Mouse (Mus musculus): ENCODE measurements around the gene Olfr1061.
"Not testable (repeated sequence)": the region's sequence is repeated elsewhere in the genome, so short reads cannot be mapped to it uniquely, and the experiment has no call there.

Gene Olfr1061

DNA sequence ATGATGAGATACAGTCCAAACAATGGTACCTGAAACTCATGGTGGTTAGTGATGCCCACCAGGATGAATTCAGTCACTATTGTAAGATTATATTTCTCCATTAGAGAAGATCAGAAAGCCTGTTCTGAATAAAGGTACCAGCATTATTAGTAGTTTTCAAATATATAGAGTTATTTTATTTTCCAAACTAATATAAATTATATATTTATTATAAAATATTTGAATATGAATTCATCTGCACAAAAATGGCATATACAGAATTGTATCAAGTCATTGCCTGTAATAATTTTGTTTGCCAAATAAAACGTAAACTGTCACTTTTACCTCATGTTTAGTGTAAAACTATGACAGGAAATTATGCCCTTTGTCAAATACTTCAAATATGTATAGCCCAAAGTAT, at the start of gene Olfr1061:
TSS of gene Olfr1061 (minus strand) at position 101 of the 400 bp plus-strand sequence.
- no peak for DNase-seq

DNA sequence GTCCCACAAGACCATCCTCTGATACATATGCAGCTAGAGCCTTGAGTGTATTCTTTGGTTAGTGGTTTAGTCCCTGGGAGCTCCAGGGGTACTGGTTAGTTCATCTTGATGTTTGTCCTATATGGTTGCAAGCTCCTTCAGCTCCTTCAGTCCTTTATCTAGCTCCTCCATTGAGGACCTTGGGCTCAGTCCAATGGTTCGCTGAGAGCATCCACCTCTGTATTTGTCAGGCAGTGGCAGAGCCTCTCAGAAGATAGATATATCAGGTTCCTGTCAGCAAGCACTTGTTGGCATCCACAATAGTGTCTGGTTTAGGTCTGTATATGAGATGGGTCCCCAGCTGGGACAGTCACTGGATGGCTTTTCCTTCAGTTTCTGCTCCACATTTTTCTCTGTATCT, 46.6 kb upstream of the Olfr1061 start:
- no peak for DNase-seq

DNA sequence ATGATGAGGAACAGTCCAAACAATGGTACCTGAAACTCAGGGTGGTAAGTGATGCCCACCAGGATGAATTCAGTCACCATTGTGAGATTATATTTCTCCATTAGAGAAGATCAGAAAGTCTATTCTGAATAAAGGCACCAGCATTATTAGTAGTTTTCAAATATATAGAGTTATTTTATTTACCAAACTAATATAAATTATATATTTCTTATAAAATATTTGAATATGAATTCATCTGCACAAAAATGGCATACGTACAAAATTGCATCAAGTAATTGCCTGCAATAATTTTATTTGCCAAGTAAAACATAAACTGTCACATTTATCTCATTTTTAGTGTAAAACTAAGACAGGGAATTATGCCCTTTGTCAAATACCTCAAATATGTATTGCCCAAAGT, 42.3 kb upstream of the Olfr1061 start, which contains the start of gene Olfr1066:
TSS of gene Olfr1066 (minus strand) at position 101 of the 400 bp plus-strand sequence.
- DNase-seq: no peak

DNA sequence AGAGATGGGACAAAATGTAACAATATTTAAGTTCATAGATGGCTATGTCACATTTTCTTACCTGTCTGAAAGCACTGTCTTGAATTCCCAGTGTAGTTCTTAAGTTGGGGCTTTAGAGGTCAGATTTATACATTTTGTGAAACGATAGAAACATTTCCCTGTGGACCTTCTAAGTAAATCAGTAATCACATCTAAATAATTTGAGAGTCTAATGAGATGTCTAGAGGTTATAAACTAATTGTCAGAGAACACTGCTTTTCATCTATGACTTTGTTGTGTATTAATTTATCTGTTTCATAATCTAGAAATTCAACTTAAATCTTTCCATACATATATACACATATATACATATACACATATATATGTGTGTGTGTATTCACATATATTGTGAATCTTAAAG, 36.6 kb upstream of the Olfr1061 start, which contains the start of gene Olfr1065:
TSS of gene Olfr1065 (minus strand) at position 101 of the 400 bp plus-strand sequence.
- DNase-seq: not testable (repeated sequence)

DNA sequence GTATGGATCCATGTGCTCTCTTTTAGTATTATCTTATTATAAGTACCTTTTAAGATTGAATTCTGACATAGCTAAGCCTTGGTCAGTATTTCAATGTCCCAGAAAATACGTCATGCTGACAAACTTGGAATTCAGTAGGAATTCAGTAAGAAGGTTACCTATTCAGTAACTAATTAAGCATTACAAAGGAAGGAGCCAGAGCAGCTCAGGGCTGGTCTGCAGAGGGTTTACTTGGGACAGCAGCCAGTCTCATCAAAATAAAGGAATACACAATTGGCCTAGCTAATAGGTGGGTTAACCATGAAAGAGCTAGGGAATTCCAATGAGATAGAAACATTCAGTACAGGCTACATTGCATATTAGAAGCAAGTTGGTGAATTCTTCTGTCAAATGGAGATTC, 28.3 kb upstream of the Olfr1061 start:
- not testable (repeated sequence) for DNase-seq

DNA sequence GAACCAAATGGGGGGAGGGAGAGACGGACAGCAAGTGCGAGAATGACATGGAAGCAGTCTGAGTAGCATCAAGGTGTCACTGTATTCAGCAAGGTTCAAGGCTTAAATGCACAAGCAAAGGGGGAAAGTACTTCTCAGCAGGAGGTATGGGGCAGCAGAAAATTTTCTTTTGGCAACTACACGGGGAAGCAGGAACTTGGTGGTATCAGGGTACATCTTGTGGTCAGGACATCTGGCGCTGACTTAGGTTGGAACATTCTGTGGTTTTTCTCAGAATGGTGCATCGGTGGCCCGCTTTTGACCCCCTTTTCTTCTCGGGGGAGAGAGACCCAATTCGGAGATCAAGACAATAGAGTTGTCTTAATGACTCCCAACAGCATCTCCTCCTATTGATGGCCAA, 14.7 kb upstream of the Olfr1061 start:
- DNase-seq: not testable (repeated sequence)

DNA sequence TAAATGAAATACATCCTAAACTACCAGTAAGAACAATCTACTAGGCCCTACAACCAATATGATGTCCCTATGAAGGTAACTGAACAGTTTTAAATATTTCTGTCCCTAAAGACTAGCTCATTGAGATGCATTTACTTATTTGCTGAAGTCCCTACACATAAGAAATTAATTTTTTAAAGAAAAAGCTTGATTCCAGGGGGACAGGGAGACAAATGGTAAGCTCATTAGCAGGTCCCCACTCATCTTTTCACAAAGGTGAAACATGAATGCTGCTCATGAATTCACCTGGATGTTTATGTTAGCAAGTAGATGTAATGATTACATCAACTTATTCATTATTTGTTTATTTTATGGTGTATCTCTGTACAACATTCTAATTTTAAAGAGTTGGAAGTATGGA, 12.8 kb upstream of the Olfr1061 start, which contains the start of gene Olfr1062:
TSS of gene Olfr1062 (minus strand) at position 101 of the 400 bp plus-strand sequence.
- DNase-seq: not testable (repeated sequence)

DNA sequence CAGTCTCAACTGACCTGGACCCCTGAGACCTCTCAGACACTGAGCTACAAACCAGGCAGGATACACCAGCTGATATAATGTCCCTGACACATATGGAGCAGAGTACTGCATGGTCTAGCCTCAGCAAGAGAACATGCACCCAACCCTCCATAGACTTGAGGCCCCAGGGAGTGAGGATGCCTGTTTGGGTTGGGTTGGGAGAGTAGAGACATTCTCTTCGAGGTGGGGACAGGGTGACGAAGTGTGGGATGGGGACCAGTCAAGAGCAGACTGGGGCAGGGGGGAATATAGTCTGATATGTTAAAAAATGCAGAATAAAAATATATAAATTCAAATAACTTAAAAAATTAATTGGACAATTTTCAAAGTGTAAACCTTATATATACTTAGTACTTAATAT, 18.7 kb downstream of the Olfr1061 start:
- DNase-seq: no peak

DNA sequence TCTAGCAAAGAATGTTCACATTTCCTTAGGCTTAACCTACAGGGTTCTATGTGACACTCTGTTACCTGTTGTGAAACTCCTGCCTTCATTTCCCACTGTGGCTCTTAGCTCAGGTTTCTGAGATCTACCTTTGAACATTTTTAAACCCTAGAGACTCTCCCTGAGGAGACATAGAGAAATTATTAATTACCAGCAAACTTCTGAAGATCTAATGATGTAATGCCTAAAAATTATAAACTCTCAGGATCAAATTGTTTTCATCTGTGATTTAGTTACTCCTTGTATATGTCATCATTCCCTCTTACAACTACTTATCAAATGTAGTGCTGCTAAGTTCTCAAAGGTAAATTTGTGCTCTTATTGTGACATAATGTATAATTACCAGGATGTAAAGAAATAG, 25.4 kb downstream of the Olfr1061 start, which contains the start of gene Olfr1058:
TSS of gene Olfr1058 (minus strand) at position 101 of the 400 bp plus-strand sequence.
- DNase-seq: not testable (repeated sequence)

DNA sequence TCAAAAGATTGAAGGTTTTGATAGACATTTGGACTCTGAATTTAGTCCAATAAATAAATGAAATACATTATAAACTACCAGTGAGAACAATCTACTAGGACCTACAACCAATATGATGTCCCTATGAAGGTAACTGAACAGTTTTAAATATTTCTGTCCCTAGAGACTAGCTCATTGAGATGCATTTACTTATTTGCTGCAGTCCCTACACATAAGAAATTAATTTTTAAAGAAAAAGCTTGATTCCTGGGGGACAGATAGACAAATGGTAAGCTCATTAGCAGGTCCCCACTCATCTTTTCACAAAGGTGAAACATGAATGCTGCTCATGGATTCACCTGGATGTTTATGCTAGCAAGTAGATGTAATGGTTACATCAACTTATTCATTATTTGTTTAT, 35.6 kb downstream of the Olfr1061 start, which contains the start of gene Olfr1057:
TSS of gene Olfr1057 (minus strand) at position 101 of the 400 bp plus-strand sequence.
- DNase-seq: no peak

DNA sequence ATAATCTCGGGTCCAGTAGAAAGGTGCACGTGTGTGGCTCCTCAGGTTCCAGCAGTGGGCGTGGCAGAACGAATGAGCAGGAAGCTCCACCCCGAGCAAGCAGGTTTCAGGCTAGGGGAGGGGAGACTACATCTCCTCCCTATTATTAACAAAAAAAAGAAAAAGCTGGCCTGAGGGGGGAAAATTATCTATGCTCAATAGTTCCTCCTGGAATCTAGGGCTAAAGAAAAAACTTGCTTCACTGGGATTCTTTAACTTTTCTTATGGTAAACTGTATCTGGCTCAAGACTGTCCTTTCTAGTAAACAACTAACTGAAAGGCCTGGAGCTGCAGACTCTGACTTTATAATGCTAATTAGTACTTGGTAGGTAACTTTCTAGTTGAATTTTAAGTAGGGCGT, 47.5 kb downstream of the Olfr1061 start:
- DNase-seq: not testable (repeated sequence)
